Mouse (Mus musculus): Measurements from ENCODE around the gene Tmem115.

The Tmem115 gene

DNA sequence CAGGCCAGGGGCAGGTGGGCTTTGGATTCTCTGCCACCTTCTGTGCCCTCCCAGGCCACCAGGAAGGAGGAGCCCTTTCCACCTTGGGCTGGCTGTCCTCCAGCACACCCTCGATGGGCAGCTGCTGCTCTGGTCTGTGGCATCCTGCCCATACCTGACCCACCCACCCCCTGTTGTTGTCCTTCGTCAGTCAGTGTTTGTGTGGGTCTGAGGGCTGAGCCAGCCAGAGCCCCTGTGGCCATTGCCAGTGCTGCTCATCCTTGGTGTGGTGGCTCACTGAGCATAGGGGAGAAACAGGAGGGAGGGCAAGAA lies 11.4 kb upstream of the Tmem115 start:
- DNase-seq = no peak

DNA sequence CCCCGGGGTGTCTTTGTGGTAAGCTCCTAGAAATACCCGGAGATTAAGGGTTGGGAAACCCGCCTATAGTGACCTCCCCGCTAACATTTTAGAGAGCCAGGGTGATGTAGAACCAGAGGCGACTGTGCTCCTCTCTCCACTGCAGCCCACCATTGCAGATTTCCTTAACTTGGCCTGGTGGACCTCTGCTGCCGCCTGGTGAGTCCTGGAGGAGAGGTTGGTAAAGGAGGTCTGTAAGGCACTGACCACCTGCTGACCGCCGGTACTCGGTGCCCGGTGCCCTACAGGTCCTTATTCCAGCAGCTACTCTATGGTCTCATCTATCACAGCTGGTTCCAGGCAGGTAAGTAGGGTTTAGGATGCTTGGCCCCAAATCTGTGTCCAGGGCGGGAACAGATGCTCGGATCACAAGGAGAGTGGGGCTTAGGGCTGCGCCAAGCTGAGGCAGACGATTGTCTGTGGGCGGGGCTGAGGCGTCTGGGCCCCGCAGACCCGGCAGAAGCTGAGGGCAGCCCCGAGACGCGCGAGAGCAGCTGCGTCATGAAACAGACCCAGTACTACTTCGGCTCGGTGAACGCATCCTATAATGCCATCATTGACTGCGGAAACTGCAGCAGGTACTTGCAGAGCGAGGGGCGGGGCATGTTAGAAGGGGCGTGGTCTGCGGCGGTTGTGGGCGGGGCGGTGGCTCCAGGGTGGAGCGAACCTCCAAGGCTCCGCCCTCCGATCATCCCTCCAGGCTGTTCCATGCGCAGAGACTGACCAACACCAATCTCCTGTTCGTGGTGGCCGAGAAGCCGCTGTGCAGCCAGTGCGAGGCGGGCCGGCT lies 7.3 kb upstream of the Tmem115 start:
- DNase-seq = peak in 1 of 2 experiments; percentile 46

DNA sequence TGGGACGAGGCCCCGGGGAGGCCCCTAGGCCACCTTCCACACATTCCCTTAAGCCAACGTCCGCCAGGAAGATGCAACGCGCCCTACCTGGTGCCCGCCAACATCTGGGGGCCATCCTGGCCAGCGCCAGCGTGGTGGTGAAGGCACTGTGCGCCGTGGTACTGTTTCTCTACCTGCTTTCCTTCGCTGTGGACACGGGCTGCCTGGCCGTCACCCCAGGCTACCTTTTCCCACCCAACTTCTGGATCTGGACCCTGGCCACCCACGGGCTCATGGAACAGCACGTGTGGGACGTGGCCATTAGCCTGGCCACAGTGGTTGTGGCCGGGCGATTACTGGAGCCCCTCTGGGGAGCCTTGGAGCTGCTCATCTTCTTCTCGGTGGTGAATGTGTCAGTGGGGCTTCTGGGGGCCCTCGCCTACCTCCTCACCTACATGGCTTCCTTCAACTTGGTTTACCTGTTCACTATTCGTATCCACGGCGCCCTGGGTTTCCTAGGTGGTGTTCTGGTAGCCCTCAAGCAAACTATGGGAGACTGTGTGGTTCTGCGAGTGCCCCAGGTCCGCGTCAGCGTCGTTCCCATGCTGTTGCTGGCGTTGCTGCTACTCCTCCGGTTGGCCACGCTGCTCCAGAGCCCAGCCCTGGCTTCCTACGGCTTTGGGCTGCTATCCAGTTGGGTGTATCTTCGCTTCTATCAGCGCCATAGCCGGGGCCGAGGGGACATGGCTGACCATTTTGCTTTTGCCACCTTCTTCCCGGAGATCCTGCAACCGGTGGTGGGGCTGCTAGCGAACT lies 860 bp downstream of the Tmem115 start:
- peak; percentile 32 to 44 for DNase-seq

DNA sequence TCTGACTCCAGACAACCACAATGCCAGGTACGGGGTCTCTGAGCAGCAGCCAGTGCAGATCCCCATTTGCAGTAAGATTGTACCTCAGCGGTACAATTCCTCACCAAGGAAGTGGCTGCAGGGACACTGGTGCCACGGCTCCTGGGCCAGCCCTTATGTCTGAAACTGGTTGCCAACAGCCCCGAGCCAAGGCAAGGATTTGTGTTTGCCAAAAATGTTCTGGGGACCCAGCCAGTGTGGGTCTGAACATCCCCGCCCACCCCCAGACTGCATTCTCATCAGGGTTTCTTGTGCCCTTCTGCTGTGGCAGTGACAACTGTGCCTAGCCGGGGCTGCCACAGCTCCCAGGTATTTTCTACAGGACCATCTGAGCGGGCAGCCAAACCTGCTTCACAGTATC lies 4.5 kb downstream of the Tmem115 start:
- no peak for DNase-seq

DNA sequence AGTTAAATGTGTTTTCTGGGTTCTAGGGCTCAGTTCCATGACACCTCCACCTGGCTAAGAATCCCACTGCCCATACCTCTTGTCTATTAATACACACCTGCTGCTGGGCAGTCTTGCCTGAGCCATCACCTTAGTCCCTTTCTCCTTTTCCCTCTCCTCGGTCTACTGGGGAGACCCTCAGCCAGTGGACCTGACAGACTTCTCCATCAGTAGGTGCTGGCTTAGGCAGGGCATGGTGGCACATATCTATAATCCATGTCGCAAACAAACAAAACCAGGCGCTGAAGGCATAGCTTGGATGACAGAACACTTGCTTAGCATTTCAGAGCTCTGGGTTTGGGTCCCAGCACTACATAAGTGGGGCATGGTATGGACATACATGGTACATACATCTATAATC lies 5.0 kb downstream of the Tmem115 start:
- DNase-seq = no peak

DNA sequence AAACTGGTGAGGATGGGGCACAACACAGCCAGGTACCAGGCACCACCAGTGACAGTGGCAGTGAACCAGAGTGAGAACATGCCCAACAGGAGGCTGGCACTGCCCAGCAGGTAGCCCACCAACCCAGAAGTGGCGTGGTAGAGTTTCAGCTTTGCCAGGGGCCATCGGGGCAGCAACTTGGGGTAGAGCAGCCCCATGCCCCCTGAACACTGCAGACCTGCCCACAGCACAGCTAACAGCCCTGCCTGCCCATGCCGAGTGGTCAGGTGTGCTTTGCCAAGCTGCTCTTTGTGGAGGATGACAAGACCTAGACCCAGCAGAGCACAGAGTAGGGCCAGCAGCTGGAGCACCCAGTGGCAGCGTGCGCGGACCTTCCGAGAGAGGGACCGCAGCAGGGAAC lies 6.2 kb downstream of the Tmem115 start:
- DNase-seq = no peak

DNA sequence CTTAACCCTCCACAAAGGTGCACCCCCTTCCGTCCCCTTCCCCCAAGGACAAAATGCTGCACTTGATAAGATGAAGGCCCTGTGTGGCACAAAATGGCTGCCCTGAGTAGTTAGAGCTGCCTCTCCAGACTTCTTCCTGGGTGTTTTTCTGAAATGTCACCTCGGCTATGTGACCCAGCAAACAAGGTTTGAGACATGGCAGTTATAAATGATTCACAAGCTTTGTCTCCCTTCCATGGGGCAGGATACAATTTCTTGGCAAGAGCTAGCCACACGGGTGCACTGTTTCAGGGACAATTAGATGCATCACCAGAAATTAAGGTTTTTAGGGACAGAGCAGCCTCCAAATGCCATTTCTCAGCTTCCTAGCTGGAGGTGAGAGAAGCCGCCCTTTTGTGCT lies 6.7 kb downstream of the Tmem115 start:
- no peak for DNase-seq

DNA sequence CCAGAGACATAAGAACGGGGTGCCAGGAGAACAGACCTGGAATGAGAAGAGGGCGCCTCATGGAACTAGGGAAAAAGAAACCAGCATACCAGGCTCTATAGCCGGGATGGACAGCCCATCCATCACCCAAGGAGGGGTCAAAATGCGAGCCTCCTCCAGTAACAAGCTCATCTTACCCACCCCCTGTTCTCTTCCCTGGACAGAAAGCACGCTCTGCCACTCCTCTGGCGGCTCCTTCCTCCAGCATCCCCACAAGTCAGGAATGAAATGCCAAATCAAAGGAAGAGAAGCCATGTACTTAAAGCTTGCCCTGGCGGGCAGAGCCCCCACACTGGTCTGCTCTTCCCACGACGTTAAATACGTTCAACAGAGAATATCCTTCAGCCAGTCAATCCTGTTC lies 7.3 kb downstream of the Tmem115 start:
- DNase-seq = no peak

DNA sequence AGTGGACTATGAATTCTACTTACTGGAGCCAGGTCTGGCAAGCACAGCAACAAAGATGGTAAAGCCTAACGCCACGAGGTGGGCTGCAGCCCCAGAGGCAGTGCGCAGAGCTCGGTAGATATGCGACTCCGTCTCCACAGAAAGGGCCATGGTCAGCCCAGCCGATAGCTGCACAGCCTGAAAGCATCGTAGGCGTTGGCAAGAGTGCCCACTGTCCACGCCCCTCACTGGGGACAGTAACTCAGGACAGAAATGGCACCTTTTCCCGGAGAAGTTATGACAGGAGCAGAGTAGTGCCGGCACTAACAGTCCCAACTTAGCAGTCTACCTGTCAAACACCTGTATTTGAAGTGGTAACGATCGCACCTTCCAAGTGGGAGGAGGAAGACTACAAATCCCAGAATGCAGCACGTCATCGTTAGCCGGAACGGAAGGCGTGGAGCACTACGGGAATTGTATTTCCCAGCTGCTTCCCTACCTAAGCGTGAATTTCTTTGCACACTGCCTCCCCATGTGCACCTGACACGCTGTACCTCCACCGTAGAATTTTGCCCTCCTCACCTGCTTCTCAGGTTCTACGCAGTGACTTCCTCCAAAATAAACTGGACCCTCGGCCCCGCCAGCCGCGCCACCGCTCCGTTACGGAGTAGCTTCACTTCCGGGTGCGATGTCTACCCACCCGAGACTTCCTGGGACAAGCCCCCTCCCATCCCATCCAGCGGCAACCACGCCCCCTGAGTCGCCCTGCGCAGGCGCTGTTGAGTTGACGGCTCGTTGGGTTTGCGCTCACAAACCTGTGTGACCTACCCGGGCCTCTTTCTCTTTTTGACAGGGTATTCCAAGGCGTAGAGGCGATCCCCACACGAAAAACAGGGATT lies 8.0 kb downstream of the Tmem115 start, which contains the start of the genes Cyb561d2 and Nprl2:
Gene Cyb561d2 (minus strand): TSS at position 720 of the 878 bp plus-strand sequence.
Gene Nprl2 (plus strand): TSS at position 753 of the 878 bp plus-strand sequence.
- peak; percentile 90 to 92 for DNase-seq

DNA sequence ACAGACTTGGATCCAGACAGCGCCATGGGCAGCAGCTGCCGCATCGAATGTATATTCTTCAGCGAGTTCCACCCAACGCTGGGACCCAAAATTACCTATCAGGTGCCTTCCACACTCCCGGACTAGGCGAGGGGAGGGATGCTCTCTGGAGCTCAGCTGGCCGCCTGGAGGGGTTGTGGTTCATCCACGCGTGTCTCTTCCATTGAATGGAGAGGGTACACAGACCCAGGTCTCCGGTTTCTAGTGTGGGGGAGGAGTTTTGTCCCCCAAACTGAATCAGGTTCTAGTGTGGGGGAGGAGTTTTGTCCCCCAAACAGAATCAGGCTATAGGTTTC lies 8.6 kb downstream of the Tmem115 start:
- DNase-seq = no peak

DNA sequence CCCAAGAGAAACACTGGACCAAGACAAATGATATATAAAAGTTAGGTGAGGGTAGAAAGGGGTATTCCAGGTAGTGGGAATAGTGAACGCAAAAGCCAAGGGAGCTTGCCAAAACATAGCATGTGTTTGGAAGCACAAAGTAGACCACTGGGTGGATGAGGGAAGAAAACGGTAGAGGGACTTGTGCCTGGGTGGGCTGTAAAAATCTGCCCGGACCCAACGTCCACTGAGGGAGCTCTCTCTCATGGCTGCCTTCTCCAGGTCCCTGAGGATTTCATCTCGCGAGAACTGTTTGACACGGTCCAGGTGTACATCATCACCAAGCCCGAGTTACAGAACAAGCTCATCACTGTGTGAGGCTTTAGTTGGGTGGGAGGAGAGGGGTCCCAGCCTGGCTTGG lies 9.0 kb downstream of the Tmem115 start:
- DNase-seq = no peak

DNA sequence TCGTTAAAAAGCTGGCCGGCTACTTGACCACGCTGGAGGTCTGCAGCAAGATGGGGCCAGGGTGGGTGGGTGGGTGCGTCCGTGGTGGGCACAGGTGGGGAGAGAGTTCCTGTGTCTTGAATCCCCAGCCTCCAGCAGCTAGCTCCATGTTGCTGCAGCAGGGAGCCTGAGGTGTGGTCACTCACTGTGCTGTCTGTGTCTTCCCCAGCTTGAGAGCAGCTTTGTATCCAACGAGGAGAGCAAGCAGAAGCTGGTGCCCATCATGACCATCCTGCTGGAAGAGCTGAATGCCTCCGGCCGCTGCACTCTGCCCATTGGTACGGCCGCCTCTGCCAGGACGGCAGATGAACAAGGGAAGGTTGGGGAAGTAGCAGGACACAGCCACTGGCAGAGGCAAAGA lies 9.6 kb downstream of the Tmem115 start:
- DNase-seq = no peak

DNA sequence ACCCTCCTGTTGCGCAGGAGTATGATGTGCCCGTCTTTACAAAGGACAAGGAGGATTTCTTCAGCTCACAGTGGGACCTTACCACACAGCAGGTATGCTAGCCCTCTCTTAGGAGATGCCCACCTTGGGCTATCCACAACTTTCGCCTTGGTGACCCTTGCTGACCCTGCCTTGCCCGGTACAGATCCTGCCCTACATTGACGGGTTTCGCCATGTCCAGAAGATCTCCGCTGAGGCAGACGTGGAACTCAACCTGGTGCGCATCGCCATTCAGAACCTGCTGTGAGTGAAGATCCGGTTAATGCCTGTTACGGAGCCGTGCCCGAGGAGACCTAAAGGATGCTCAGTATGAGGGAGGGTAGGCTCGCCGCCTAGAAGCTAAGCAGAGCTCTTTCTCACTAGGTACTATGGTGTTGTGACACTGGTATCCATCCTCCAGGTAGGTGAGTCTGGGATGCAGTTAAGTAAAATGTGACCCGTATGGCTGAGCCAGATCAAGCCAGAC lies 10.5 kb downstream of the Tmem115 start:
- DNase-seq = no peak

DNA sequence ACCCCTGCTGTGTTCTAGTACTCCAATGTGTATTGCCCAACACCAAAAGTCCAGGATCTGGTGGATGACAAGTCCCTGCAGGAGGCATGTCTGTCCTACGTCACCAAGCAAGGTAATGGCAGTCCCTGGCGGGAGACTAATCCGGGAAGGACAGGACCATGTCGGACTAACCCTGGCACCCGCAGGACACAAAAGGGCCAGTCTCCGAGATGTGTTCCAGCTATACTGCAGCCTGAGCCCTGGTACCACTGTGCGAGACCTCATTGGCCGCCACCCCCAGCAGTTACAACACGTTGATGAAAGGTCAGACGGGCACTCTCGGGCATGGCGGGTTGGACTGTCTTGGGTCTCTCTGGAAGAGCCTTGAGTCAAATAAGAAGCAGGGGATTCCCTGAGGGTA lies 11.0 kb downstream of the Tmem115 start:
- DNase-seq = no peak

DNA sequence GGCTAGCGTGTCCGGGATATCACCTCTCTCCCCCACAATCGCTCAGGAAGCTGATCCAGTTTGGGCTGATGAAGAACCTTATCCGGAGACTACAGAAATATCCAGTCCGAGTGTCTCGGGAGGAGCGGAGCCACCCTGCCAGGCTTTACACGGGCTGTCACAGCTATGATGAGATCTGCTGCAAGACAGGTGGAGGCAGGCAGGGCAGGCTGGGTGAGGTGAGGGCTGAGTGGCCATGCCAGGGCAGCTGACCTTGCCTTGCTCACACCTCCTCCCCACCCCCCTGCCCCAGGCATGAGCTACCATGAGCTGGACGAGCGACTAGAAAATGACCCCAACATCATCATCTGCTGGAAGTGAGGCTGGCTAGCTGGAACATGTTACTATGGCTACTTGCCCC lies 11.5 kb downstream of the Tmem115 start:
- DNase-seq = no peak

DNA sequence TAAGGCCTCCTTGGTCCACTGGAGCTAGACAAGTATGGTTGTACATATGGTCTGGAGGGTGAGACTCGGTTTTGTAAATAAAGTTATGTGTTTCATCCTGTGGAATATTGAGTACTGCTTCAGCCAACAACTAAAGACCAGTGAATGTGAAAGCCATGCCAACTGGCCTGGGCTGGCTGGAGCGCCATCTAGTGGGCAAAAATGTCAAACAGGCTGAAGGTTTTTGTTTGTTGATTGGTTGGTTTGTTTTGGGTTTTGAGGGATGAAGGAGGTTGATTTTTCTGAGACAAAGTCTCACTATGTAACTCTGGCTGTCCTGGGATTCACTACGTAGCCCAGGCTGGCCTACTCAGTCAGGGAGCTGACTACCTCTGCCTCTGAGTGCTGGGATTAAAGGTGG lies 11.9 kb downstream of the Tmem115 start:
- peak; percentile 79 to 87 for DNase-seq

DNA sequence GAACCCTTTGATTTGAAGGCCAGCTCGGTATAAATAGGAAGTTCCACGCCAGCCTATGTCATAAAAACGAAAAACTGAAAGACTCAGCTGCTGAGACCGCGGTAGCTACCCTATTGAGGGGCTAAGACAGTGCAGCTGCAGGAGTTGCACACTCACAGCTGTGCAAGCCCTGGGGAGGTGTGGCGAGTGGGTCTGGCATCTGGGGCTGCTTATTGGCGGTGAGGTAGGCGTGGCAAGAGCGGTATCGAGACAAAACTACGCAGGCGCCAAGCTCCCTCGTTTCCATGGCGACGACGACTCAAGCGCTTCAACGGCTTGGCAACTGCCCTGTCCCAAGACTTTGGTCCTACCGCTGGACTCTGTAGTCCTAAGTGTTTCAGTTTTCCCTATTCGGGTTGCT lies 13.3 kb downstream of the Tmem115 start, which contains the start of gene Zmynd10:
Gene Zmynd10 (plus strand): TSS at position 273 of the 400 bp plus-strand sequence.
- peak in 1 of 2 experiments; percentile 42 for DNase-seq

DNA sequence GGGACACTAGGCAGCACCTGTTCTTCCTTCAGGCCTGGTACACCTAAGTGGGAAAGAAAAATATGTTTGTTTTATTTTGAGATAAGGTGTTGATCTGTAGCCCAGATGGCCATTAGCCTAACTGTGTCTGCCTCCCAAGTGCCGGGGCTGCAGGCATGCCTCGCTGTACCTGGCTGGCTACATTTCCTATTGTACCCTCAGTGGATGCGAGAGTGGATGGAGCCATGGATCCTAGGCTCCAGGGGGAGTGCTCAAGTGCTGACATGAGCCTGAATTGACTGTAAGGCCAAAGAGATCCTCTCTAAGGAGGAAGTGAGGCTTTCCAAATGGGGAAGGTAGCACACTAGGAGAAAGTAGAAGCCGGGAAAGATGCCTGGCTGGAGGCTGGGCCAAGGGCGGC lies 14.2 kb downstream of the Tmem115 start:
- DNase-seq = no peak

DNA sequence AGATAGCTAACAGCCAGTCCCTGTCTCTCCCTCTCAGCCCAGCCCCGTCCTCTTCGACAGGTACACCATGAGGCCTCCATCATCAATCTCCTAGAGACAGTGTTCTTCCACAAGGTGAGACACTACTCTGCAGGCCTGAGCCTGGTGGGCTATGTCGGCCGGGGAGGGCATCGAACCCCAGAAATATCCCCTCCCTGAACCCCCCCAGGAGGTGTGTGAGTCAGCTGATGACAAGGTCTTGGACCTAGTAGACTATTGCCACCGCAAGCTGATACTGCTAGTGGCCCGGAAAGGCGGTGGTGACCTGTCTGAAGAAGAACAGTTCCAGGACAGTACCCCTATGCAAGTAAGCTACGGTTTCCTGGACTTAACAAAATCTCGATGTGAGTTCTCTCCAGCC lies 15.1 kb downstream of the Tmem115 start:
- no peak for DNase-seq

DNA sequence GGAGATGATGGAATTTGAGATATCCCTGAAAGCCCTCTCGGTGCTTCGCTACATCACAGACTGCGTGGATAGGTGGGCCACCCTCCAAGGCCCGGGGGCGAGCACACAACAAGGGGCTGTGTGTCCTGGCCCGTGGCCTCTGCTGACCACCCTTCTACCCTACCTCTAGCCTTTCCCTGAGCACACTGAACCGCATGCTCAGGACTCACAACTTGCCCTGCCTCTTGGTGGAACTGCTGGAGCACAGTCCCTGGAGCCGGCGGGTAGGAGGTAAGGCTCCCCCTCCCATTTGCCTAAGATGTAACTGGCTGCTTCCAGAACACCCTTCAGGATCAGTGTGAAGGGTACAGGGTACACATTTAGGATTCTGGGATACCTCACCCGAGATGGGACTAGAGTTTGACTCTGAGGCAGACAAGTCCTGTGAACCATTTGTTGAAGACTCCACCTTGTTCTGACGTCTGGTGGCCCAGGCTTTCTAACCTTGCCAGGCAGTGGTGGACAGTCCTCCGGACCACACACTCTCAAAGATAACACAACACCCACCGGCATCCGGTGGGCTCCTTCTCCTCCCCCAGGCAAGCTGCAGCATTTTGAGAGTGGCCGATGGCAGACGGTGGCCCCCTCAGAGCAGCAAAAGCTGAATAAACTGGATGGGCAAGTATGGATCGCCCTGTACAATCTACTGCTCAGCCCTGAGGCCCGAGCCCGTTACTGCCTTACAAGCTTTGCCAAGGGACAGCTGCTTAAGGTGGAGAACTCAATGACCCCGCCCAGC lies 15.7 kb downstream of the Tmem115 start:
- DNase-seq = no peak

DNA sequence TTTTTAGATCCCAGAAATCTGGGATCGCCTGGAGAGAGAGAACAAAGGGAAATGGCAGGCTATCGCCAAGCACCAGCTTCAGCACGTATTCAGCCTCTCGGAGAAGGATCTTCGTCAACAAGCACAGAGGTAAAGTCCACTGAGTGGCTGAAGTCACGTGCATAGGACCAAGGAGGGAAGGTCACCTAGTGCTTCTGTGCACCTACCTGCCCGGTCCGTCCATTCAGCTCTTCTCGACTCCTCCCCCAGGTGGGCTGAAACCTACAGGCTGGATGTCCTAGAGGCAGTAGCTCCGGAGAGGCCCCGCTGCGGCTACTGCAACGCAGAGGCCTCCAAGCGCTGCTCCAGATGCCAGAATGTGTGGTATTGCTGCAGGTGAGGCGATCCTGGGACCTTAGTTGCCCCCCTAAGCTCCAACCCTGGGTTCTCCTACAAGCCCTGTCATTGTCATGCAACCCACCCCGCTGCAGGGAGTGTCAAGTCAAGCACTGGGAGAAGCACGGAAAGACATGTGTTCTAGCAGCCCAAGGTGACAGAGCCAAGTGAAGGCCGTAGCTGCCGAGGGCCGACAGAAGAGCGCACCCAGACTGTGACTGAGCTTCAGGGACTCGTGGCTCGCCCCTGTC lies 16.9 kb downstream of the Tmem115 start:
- no peak for DNase-seq

Data from cerebellum, postnatal 36 days (tissue).